Mouse (Mus musculus) cerebellum, postnatal 4 days (tissue): ENCODE data around the gene Prkg1.
"Not testable (repeated sequence)": the region's sequence is repeated elsewhere in the genome, so short reads cannot be mapped to it uniquely, and the experiment has no call there.

ENCODE experiments used
- DNase-seq, 2 experiments: peaks; one replicate each; pipeline ENCODE4 v3.0.0; 2022; ENCODE audit warnings: low spot score in 2 of 2, mixed read lengths in 1 of 2

Gene Prkg1

DNA sequence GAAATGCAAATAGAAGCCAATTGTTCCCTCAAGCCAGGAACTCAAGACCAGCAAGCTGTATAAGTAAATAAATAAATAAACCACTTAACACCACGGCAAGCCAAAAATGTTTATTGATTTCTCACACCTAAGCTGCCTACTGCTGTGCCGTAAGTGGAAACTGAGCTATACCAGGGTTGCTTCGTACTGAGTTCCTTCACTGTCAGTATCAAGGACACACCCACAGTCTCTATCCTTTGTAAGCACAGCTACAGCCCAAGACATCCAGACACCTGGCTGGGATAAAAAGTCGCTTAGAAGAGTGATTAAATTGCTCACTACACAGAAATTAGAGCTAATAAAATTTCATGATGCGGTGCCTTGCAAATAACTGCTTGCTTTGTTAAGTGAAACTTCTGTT is 434.9 kb downstream of the Prkg1 start:
- no peak for DNase-seq

- no peak for DNase-seq
Measured at GRCm38 (mm10) chr19:31304760-31305159, 460.1 kb downstream of the Prkg1 start.

GRCm38 (mm10) chr19:31291231-31291630 is 473.6 kb downstream of the Prkg1 start:
- no peak for DNase-seq

GRCm38 (mm10) chr19:31284581-31284980 is 480.3 kb downstream of the Prkg1 start:
- no peak for DNase-seq

GRCm38 (mm10) chr19:31284126-31284525 is 480.7 kb downstream of the Prkg1 start:
- no peak for DNase-seq

DNA sequence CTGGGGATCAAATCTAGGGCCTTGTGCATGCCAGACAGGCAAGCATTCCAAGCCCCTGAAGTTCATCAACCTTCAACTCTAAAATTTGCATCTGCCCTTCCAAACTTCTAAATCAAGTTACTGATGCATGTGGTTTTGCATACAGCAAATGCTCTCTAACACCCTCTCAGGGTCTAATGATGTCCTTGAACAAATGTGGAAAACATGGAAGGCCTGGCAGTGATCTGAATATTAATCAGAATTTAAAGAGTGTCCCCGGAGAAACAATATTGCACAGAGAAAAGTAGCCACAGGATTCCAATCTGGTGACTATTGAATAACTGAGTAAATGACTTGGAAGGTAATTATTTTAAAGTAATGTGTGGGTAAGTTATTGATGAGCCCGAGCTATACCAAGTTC is 481.2 kb downstream of the Prkg1 start:
- no peak for DNase-seq

- DNase-seq = peak in 1 of 2 experiments; percentile 7
Measured at GRCm38 (mm10) chr19:31279797-31280486, 484.9 kb downstream of the Prkg1 start.

DNA sequence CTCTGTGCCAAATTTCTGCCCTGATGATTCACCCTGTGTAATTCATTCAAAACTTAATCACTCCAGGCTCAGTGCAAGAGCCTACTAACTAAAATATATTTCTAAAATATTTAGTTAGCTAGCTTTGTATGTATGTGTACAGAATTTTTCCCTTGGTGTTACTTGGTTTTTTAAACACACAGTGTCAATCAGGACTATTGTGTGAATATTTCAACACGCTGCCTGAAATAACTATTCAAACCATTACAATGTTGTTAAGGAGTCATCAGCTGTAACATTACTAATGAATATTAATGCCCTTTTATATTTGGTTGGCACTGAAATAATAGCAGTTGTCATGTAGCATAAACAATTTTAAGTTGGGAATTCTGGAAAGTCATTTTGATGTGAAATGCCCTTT is 502.4 kb downstream of the Prkg1 start:
- DNase-seq = no peak

- no peak for DNase-seq
Measured at GRCm38 (mm10) chr19:31260494-31260893, 504.3 kb downstream of the Prkg1 start.

GRCm38 (mm10) chr19:31255780-31256179 is 509.1 kb downstream of the Prkg1 start:
- no peak for DNase-seq

DNA sequence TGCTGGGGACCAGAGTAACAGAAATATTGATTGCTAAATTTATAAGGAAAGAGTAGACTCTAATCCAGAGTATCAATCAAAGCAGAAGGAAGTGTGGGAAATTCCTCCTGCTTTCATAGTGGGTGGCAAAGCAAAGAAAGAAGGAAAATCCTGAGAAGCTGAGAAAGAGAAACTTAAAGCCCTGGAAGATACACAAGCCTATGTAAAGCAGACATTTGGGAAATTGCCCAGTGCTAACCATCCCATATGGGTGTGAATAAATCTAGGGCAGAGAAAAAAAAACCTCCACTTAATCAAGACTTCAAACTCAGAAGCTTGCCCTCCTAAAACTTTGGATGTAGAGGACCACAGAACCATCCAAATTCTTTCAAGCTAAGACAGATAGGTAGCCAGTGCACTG is 532.4 kb downstream of the Prkg1 start:
- no peak for DNase-seq

- DNase-seq = no peak
Measured at GRCm38 (mm10) chr19:31228385-31228784, 536.4 kb downstream of the Prkg1 start.

DNA sequence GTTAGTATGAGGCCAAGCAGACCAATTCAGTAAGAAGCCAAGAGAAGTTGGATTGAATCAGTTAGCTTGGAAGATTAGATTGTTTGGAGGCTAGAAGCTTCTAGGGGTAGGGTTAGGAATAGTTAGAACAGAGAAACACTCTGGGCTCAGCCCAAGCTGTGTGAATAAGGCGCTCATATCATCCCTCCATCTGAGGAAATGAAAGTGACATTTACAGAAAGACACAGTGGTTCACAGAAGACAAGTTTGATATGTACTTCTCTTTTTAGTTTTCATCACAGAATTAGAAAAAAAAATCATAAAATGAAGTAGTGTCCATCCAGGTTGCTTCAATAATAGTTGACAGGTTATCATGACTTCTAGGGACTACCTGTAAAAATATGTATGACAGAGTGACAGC is 541.4 kb downstream of the Prkg1 start:
- no peak for DNase-seq

GRCm38 (mm10) chr19:31219261-31219660 is 545.6 kb downstream of the Prkg1 start:
- not testable (repeated sequence) for DNase-seq

DNA sequence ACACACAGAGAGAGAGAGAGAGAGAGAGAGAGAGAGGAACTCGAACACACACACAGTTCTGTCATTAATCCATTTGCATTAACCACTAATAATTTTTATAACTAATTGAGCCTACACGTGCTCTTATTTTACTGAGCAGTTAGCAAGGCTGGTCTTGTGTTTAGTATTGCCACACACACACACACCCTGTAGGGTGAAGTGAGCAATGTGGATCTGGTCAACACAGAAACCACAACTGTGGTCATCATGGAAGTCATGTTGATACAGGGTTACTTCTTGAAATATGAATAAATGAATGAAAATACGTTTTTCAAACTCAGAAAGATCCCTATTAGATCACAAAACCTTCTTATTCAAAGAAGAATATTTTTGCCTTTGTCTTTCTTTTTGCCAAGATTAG is 554.0 kb downstream of the Prkg1 start:
- no peak for DNase-seq

- no peak for DNase-seq
Measured at GRCm38 (mm10) chr19:31210449-31210848, 554.4 kb downstream of the Prkg1 start.

DNA sequence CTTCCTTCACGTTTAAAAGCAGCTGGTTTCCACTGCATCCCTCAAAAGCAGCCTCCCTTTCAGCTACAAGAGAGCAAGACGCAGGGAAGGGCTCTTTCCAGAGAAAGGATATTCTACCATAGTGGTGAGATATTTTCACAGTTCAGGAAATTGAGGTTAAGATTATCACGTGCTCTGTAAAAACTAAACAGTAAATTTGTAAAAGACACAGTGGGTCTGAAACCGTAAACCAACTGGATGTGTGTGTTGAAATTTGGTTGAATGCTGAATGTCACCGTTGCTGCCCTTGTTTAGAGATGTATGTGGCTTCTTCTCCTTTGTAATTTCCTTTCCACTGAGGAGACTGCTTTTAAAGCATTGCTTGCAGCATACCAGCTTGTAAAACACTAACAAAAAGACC is 565.2 kb downstream of the Prkg1 start:
- DNase-seq = no peak

DNA sequence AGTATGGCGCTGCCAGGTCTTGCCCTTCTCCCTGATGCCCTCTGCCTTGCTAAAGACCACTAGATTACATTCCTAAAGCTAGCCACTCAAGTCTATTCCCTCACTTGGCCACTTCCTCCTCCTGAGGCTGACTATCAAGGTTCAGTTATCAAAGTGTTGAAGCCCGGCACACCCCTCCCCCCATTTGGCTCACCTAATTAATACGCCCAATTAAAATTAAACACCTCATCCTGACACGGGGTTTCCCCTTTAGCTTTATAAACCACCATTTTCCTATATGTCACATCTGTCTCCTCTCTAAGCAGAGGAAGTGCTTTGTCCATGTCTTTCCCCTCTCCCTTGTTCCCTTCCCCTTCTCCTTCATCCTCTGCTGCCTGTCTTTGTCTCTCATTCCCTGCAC is 566.4 kb downstream of the Prkg1 start:
- no peak for DNase-seq

DNA sequence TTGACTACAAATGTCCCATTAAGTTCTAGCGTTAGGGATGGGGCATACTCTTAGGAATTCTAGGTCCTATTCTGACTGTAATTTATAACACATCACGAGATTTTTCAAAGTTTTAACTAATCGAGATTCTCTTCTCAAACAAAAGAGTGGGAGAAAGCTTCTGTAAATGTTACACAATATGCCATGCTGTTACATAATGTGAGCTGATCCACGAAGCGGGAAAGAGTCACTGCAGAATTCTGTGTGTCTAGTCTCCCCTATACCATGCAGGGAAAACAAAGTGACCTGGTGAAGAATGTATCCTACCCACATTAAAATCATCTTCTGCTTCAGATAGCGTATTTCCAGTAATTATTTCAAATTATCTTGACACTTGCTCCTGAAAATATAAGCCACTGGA is 567.8 kb downstream of the Prkg1 start:
- no peak for DNase-seq

GRCm38 (mm10) chr19:31188559-31189218 is 576.1 kb downstream of the Prkg1 start:
- DNase-seq = no peak

GRCm38 (mm10) chr19:31180757-31181156 is 584.1 kb downstream of the Prkg1 start:
- DNase-seq = no peak

DNA sequence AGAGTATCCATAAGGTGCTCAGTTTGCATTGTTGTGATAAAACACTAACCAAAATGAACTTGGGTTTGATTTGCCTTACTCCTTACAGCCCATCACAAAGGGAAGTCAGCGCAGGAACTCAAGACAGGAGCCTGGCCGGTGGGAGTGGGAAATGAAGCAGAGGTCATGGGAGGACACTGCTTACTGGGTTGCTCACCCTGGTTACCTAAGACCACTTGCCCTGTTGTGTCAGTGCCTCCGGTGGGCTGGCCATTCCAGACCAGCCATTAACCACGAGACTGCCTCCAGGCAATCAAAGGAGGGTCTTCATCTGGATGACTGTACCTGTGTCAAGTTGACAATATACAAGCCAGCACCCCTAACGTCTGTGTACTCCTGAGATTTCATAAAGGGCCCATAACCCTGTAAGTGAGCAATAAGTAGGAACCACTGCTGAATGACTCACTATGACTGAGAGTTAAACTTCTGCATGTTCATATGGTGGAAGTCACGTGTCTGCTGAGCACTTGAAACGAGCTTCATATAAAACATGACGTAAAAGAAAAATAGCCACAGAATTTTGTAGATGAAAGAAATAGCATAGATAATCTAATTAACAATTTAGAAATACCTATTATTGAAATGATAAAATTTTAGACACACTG is 587.4 kb downstream of the Prkg1 start:
- DNase-seq = no peak

GRCm38 (mm10) chr19:31170985-31171384 is 593.8 kb downstream of the Prkg1 start:
- no peak for DNase-seq
